Comparison of ENCODE assay signal across 21 mouse cellular contexts in the genomic region with DNA sequence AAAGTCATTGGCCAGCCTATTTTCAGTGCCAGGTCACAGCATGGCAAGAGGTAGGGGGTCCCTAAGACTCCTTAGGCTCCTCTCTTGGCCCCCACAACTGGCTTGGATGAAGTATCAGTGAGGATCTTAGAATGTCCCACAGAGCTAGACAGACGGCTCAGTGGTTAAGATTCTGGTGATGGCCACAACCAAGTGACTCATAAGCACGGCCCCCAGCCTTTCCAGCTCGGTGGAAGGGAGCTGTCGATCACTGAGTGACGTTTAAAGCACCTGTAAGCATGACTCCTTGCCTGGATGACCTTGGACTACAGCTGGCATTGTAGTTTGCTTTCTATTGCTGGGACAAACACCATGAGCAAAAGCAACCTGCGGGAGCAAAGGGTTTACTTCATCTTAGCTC.
"Had no signal": no experiment of that assay in that cellular context is flagged by ENCODE, and none has a peak within 500 bp of the region (broad histone marks: within the 10 kb centered on the region; RNA-seq: fewer than 3 reads in every experiment).

No protein-coding gene starts in this region.

- H3K27ac ChIP-seq: gastrocnemius, adult 2 months; heart, embryonic 10.5 days; hindbrain, embryonic 13.5 days; hindbrain, postnatal 0 days; limb, embryonic 13.5 days; limb, embryonic 15.5 days; liver, embryonic 12.5 days; liver, embryonic 14.5 days had no signal

- H3K9ac ChIP-seq: heart, embryonic 12.5 days; hindbrain, embryonic 13.5 days; limb, embryonic 13.5 days; limb, embryonic 15.5 days; liver, embryonic 12.5 days; liver, embryonic 14.5 days had no signal

- H3K4me3 ChIP-seq: gastrocnemius, adult 2 months; heart, embryonic 10.5 days; heart, embryonic 12.5 days; hindbrain, embryonic 13.5 days; limb, embryonic 13.5 days; limb, embryonic 15.5 days; liver, embryonic 12.5 days had no signal

- H3K4me2 ChIP-seq: heart, embryonic 12.5 days; hindbrain, embryonic 13.5 days; limb, embryonic 13.5 days; limb, embryonic 15.5 days; liver, embryonic 12.5 days had no signal

- H3K27me3 ChIP-seq: heart, embryonic 12.5 days; hindbrain, embryonic 13.5 days; limb, embryonic 13.5 days; limb, embryonic 15.5 days; liver, embryonic 12.5 days had no signal

- H3K36me3 ChIP-seq: hindbrain, embryonic 13.5 days had no signal

- H3K4me1 ChIP-seq: heart, embryonic 10.5 days; heart, embryonic 12.5 days; hindbrain, embryonic 13.5 days; limb, embryonic 13.5 days; limb, embryonic 15.5 days had no signal

- H3K9me3 ChIP-seq: heart, embryonic 10.5 days; heart, embryonic 12.5 days; hindbrain, embryonic 13.5 days; limb, embryonic 13.5 days; limb, embryonic 15.5 days; liver, embryonic 12.5 days had no signal

- DNase-seq: gastrocnemius, adult 2 months; gastrocnemius, postnatal 10 days; gastrocnemius, postnatal 25 days; heart, adult 18-20 months; heart, postnatal 10 days; heart, postnatal 4 days; kidney, adult 11 months; kidney, adult 2 months; kidney, postnatal 14 days; kidney, postnatal 36 days; layer of hippocampus, adult 9-11 months; layer of hippocampus, postnatal 36 days; left cerebral cortex, postnatal 4 days had no signal

- ATAC-seq: hindbrain, postnatal 0 days; liver, embryonic 12.5 days had no signal
